Mouse (Mus musculus): ENCODE results near the gene Tdp1. TPM values are rescaled to one million over a fixed set of nuclear protein-coding genes. Genes with fewer than 3 reads are reported as not detected.

The Tdp1 gene
- 68.4 and 71.5 TPM in 2 replicates for polyA plus RNA-seq (2016; fragmentation: Nextera tagmentation; extraction: Ambion mirVana)

GRCm38 (mm10) chr12:99884269-99885261 is at the start of gene Tdp1, which contains the start of gene Efcab11:
Gene Tdp1 (plus strand): TSS chr12:99884517.
Gene Efcab11 (minus strand): TSS chr12:99884439.
- H3K36me3 ChIP-seq = peaks cover 5% of the 10 kb centered on the region
- peak; percentile 79 for ATAC-seq (ENCODE audit: low FRiP score, low read depth)
- under 1% methylated on average over 73 of the region's 73 CpGs for WGBS
- H3K4me3 ChIP-seq = peak within 1 kb of the TSS; percentile 70
- peaks cover 36% of the 10 kb centered on the region for H3K4me1 ChIP-seq
- peak within 1 kb of the TSS; percentile 82 for H3K9ac ChIP-seq (replicated peaks)
- H3K27me3 ChIP-seq = no peaks in the 10 kb centered on the region
- H3K4me2 ChIP-seq (replicated peaks) = peak within 1 kb of the TSS; percentile 90
- peaks cover 2% of the 10 kb centered on the region; the same call in 1 of the 2 replicates for H3K9me3 ChIP-seq
- H3K27ac ChIP-seq (replicated peaks) = peak within 1 kb of the TSS; percentile 83

- WGBS = 51% methylated on average over 20 of the region's 20 CpGs
- H3K4me1 ChIP-seq = peaks cover 9% of the 10 kb centered on the region
- peak; percentile 47; the same call in 1 of the 2 replicates for ATAC-seq (ENCODE audit: low FRiP score, low read depth)
- H3K27ac ChIP-seq (replicated peaks) = 0 out of 2 replicates have a peak overlapping the region, but pooled peaks have one; percentile 3
- H3K9me3 ChIP-seq = no peaks in the 10 kb centered on the region
- H3K4me2 ChIP-seq (replicated peaks) = 0 out of 2 replicates have a peak overlapping the region, but pooled peaks have one; percentile 2
- H3K36me3 ChIP-seq = 0 out of 2 replicates have a peak, but pooled peaks cover 4% of the 10 kb centered on the region
- no peaks in the 10 kb centered on the region for H3K27me3 ChIP-seq
- H3K9ac ChIP-seq (replicated peaks) = no peak overlapping the region
- H3K4me3 ChIP-seq = no peak overlapping the region
These were observed 47.7 kb upstream of the Tdp1 start for GRCm38 (mm10) chr12:99836404-99837131.

- no peaks in the 10 kb centered on the region for H3K9me3 ChIP-seq
- H3K36me3 ChIP-seq = 0 out of 2 replicates have a peak, but pooled peaks cover 4% of the 10 kb centered on the region
- no peak overlapping the region for H3K27ac ChIP-seq (replicated peaks)
- H3K27me3 ChIP-seq = no peaks in the 10 kb centered on the region
- no peak overlapping the region for H3K4me2 ChIP-seq (replicated peaks)
- H3K4me3 ChIP-seq = no peak overlapping the region
- ATAC-seq (ENCODE audit: low FRiP score, low read depth) = no peak
- no peak overlapping the region for H3K9ac ChIP-seq (replicated peaks)
- WGBS = 88% methylated on average over 5 of the region's 5 CpGs
- peaks cover 9% of the 10 kb centered on the region for H3K4me1 ChIP-seq
These were observed 46.8 kb upstream of the Tdp1 start for GRCm38 (mm10) chr12:99837528-99837927.

GRCm38 (mm10) chr12:99838109-99838508 is 46.2 kb upstream of the Tdp1 start:
- no peaks in the 10 kb centered on the region for H3K9me3 ChIP-seq
- H3K27me3 ChIP-seq = no peaks in the 10 kb centered on the region
- H3K9ac ChIP-seq (replicated peaks) = no peak overlapping the region
- H3K4me1 ChIP-seq = peaks cover 9% of the 10 kb centered on the region
- ATAC-seq (ENCODE audit: low FRiP score, low read depth) = no peak
- no peak overlapping the region for H3K4me2 ChIP-seq (replicated peaks)
- no peak overlapping the region for H3K27ac ChIP-seq (replicated peaks)
- H3K4me3 ChIP-seq = no peak overlapping the region
- WGBS = 84% methylated on average over 11 of the region's 11 CpGs
- H3K36me3 ChIP-seq = 0 out of 2 replicates have a peak, but pooled peaks cover 3% of the 10 kb centered on the region

- Histone ChIP-seq H3K9me3 (no peaks in the 10 kb centered on the region), H3K27ac (replicated peaks) (no peak overlapping the region), H3K9ac (replicated peaks) (no peak overlapping the region), H3K36me3 (no peaks in the 10 kb centered on the region), H3K4me1 (peaks cover 9% of the 10 kb centered on the region), H3K4me2 (replicated peaks) (no peak overlapping the region), H3K4me3 (no peak overlapping the region), H3K27me3 (no peaks in the 10 kb centered on the region)
- no peak for ATAC-seq (ENCODE audit: low FRiP score, low read depth)
- WGBS = 88% methylated on average over 14 of the region's 14 CpGs
These were observed 45.6 kb upstream of the Tdp1 start for GRCm38 (mm10) chr12:99838703-99839102.

GRCm38 (mm10) chr12:99844951-99845350 is 39.4 kb upstream of the Tdp1 start:
- no peak overlapping the region for H3K9ac ChIP-seq (replicated peaks)
- H3K9me3 ChIP-seq = no peaks in the 10 kb centered on the region
- H3K36me3 ChIP-seq = no peaks in the 10 kb centered on the region
- H3K4me3 ChIP-seq = no peak overlapping the region
- no peak for ATAC-seq (ENCODE audit: low FRiP score, low read depth)
- 94% methylated on average over 8 of the region's 8 CpGs for WGBS
- H3K27me3 ChIP-seq = no peaks in the 10 kb centered on the region
- H3K27ac ChIP-seq (replicated peaks) = no peak overlapping the region
- H3K4me1 ChIP-seq = peaks cover 3% of the 10 kb centered on the region; the same call in 1 of the 2 replicates
- no peak overlapping the region for H3K4me2 ChIP-seq (replicated peaks)

- Histone ChIP-seq H3K36me3 (no peaks in the 10 kb centered on the region), H3K9ac (replicated peaks) (no peak overlapping the region), H3K9me3 (no peaks in the 10 kb centered on the region), H3K4me2 (replicated peaks) (no peak overlapping the region), H3K4me1 (peaks cover 3% of the 10 kb centered on the region), H3K4me3 (no peak overlapping the region), H3K27ac (replicated peaks) (no peak overlapping the region), H3K27me3 (no peaks in the 10 kb centered on the region)
- 85% methylated on average over 2 of the region's 2 CpGs for WGBS
- no peak for ATAC-seq (ENCODE audit: low FRiP score, low read depth)
These were observed 34.3 kb upstream of the Tdp1 start for GRCm38 (mm10) chr12:99849996-99850395.

GRCm38 (mm10) chr12:99853323-99854258 is 30.7 kb upstream of the Tdp1 start:
- no peak overlapping the region for H3K4me2 ChIP-seq (replicated peaks)
- no peaks in the 10 kb centered on the region for H3K27me3 ChIP-seq
- H3K9ac ChIP-seq (replicated peaks) = no peak overlapping the region; the same call in 1 of the 2 replicates
- H3K9me3 ChIP-seq = no peaks in the 10 kb centered on the region
- H3K4me3 ChIP-seq = no peak overlapping the region
- no peak for ATAC-seq (ENCODE audit: low FRiP score, low read depth)
- 0 out of 2 replicates have a peak overlapping the region, but pooled peaks have one; percentile 31 for H3K27ac ChIP-seq (replicated peaks)
- H3K36me3 ChIP-seq = no peaks in the 10 kb centered on the region
- no peaks in the 10 kb centered on the region; the same call in 1 of the 2 replicates for H3K4me1 ChIP-seq
- WGBS = 79% methylated on average over 14 of the region's 14 CpGs

- H3K9me3 ChIP-seq = no peaks in the 10 kb centered on the region
- WGBS = 70% methylated on average over 9 of the region's 9 CpGs
- no peak overlapping the region for H3K27ac ChIP-seq (replicated peaks)
- H3K4me2 ChIP-seq (replicated peaks) = no peak overlapping the region
- H3K4me1 ChIP-seq = no peaks in the 10 kb centered on the region; the same call in 1 of the 2 replicates
- no peak for ATAC-seq (ENCODE audit: low FRiP score, low read depth)
- H3K4me3 ChIP-seq = no peak overlapping the region
- no peaks in the 10 kb centered on the region for H3K27me3 ChIP-seq
- H3K9ac ChIP-seq (replicated peaks) = no peak overlapping the region
- H3K36me3 ChIP-seq = no peaks in the 10 kb centered on the region
These were observed 28.3 kb upstream of the Tdp1 start for GRCm38 (mm10) chr12:99856011-99856410.

GRCm38 (mm10) chr12:99858664-99859063 is 25.7 kb upstream of the Tdp1 start:
- Histone ChIP-seq H3K27ac (replicated peaks) (no peak overlapping the region), H3K4me2 (replicated peaks) (no peak overlapping the region), H3K4me3 (no peak overlapping the region), H3K27me3 (no peaks in the 10 kb centered on the region), H3K9ac (replicated peaks) (no peak overlapping the region), H3K36me3 (no peaks in the 10 kb centered on the region), H3K4me1 (no peaks in the 10 kb centered on the region; the same call in 1 of the 2 replicates), H3K9me3 (no peaks in the 10 kb centered on the region)
- ATAC-seq (ENCODE audit: low FRiP score, low read depth) = no peak
- WGBS = 90% methylated on average over 5 of the region's 5 CpGs

Measured in midbrain, embryonic 12.5 days (tissue).